Mouse (Mus musculus): ENCODE results near the gene D130043K22Rik.

GRCm38 (mm10) chr13:24937839-24938166 lies 92.9 kb downstream of the D130043K22Rik start:
- TF ChIP-seq GATA1 (IDR thresholded peaks at IDR 0.05; ENCODE audit: borderline replicate concordance, low read length) (no peak), FLI1 (IDR thresholded peaks at IDR 0.05; ENCODE audit: low read length) (no peak)

All from megakaryocyte, embryonic 14.5 days (primary cell).